Mouse (Mus musculus) bone marrow macrophage, adult 2 months (primary cell): ENCODE measurements around the gene Kif3c.

Experiments used
- CTCF ChIP-seq: IDR thresholded peaks from 2 replicates; pipeline ENCODE4 v1.5.1; 2012; ENCODE audit warnings: low read depth, mild to moderate bottlenecking, low read length, moderate library complexity
- POLR2A ChIP-seq: IDR thresholded peaks from 2 replicates; pipeline ENCODE4 v1.6.1; 2012; ENCODE audit warnings: mild to moderate bottlenecking, low read depth, low read length, borderline replicate concordance

- TF ChIP-seq CTCF: no peak
- no peak for TF ChIP-seq POLR2A
These were observed 35.3 kb upstream of the Kif3c start for GRCm38 (mm10) chr12:3329677-3330076.
